Mouse (Mus musculus) liver, embryonic 14.5 days (tissue): Measurements from ENCODE around the gene Dtd1.

ENCODE experiments used
- CTCF ChIP-seq: IDR thresholded peaks from 2 replicates; pipeline ENCODE4 v1.5.1; 2016; ENCODE audit warnings: antibody characterized with exemption, low read depth, control low read depth
- EP300 ChIP-seq: IDR thresholded peaks from 2 replicates; pipeline ENCODE4 v1.6.1; 2016; ENCODE audit warnings: antibody characterized with exemption, low read depth

GRCm38 (mm10) chr2:144718273-144718672, 118.6 kb downstream of the Dtd1 start:
- TF ChIP-seq CTCF (no peak), EP300 (no peak)
